Mouse (Mus musculus) large intestine, adult 2 months (tissue): ENCODE data around the gene Cdh24. TPM values are rescaled to one million over a fixed set of nuclear protein-coding genes. Genes with fewer than 3 reads are reported as not detected.
"Not testable (repeated sequence)": the region's sequence is repeated elsewhere in the genome, so short reads cannot be mapped to it uniquely, and the experiment has no call there.

Source experiments
- DNase-seq: peaks from one replicate; pipeline ENCODE4 v3.0.0-alpha.2; 2012; ENCODE audit warnings: low read depth, low spot score
- WGBS: fragments of 180-500 bp; shearing (Covaris S2); methylation state at CpG from one replicate; pipeline ENCODE4 v1.1.7; 2018; 5-methylcytosine and 5-hydroxymethylcytosine counted together
- polyA plus RNA-seq: library from polyadenylated mRNA; depleted of rRNA; stranded (reverse); fragments of >200 nt; gene quantifications from 2 replicates; pipeline ENCODE4 v1.2.3, GENCODE M21; 2012

Gene Cdh24
- polyA plus RNA-seq, 1 experiment = 3.2 TPM

DNA sequence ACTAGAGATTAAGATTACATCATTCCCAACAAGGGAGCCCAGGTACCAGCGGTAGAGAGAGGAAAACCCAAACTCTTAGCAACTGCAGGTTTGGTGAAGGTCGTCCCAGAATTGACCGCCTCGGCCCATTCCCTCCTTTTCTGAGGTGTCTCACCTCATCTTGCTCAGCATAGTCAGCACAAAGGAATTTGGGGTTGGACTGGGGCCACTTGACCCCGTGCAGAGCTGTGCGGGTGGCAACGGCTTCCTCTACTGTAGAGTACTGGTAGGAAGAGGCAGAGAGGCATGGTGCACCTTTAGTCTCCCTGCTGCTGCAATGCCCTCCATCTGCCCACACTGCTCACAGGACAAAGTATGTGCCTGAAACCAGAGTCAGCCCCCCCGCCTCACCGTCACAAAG lies 3.1 kb upstream of the Cdh24 start:
- WGBS = 85% methylated on average over 9 of the region's 9 CpGs
- DNase-seq = no peak

DNA sequence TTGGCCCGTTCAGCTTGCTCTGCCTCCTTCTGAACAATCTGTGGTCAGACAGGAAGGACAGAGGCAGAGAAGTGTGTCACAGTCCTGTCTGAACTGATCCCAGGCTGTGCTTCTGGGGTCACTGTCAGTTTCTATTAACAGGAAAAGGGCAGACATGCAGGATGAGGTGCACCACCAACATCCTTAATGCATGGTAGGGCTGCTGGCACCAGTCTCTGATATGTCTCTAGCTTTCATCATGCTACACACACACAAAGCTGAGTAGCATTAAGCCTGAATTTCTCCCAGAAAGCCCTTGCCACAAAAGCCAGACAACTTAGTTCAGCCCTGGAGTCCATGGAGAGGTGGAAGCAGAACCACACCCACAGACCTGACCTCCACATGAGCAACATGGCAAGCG lies 1.8 kb upstream of the Cdh24 start:
- 84% methylated on average over 2 of the region's 2 CpGs for WGBS
- DNase-seq = no peak

DNA sequence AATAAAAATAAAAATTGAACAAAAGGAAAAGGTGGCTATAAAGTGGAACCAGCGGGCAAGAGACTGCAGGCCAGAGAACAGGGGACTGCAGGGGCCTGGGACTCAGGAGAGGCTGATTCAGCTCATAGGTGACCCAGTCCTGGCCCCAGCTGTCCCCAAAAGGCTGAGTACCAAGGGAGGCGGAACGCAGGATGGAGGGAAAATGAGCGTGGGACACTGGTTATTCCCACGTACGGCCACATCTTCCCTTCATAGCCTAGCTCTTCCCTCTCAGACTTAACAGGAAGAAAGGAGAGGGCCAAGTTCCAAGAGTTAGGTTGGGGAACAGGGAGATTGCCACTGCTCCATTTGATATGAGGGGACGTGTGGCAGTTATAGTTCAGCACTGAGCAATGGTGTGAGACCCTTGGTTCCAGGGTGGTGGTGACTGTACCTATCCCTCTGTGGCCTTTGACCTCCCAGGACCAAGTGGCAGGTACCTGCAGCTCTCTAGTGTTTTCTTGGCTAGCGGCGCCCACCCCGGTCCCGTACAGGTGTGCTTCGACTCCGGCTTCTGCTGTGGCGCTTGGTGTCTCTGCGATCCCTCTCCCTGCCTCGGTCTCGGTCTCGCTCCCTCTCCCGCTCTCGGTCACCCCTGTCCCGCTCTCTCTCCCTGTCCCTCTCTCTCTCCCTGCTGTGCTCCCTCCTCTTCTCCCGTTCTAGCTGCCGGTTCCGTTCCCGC lies 1.2 kb upstream of the Cdh24 start:
- WGBS = 85% methylated on average over 25 of the region's 25 CpGs
- no peak for DNase-seq

GRCm38 (mm10) chr14:54640946-54641304 lies 239 bp downstream of the Cdh24 start, which contains the start of gene Gm17606:
Gene Gm17606, plus strand, starts transcription at chr14:54640952.
- WGBS = 1% methylated on average over 21 of the region's 28 CpGs
- no peak for DNase-seq

- no peak for DNase-seq
- WGBS = 56% methylated on average over 4 of the region's 4 CpGs
Measured at GRCm38 (mm10) chr14:54640121-54640520, 1.0 kb downstream of the Cdh24 start.

DNA sequence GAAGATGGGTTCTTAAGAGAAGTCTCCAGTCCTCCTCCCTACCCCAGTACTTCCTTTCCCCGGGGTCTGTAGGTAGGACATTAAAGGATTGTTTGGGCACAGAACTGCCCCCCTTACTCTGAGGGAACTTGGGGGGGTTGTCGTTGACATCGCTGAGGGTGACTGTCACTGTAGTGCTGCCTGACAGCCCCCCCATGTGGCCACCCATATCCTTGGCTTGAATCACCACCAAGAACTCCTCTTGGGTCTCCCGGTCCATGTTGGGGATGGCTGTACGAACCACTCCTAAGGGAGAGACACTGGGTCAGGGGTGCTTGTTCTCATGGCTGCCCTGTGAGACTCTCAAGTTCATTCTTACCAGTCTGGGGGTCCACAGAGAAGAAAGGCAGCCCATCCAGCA lies 3.0 kb downstream of the Cdh24 start:
- WGBS = 75% methylated on average over 5 of the region's 5 CpGs
- DNase-seq = no peak

DNA sequence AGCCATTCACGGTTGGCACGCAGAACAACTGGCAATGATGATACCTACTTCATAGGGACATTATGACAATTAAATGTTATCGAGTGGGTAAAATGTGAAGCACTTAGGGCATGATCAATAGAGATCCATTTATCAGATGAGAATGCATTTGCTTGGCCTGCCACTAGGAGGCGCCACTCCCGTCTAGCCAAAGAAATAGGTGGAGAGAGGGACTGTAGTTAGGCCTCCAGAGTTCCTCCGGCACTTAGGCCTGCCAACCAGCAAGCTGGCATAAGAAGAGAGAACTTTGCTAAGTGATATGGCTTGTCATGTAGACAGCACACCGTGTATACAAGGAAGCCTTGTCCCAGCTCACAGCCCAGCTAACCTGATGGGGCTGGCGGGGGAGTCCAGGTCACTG lies 4.2 kb downstream of the Cdh24 start:
- 46% methylated on average over 8 of the region's 8 CpGs for WGBS
- DNase-seq = no peak

- DNase-seq = no peak
- WGBS = 71% methylated on average over 4 of the region's 4 CpGs
Measured at GRCm38 (mm10) chr14:54634182-54634581, 7.0 kb downstream of the Cdh24 start.

DNA sequence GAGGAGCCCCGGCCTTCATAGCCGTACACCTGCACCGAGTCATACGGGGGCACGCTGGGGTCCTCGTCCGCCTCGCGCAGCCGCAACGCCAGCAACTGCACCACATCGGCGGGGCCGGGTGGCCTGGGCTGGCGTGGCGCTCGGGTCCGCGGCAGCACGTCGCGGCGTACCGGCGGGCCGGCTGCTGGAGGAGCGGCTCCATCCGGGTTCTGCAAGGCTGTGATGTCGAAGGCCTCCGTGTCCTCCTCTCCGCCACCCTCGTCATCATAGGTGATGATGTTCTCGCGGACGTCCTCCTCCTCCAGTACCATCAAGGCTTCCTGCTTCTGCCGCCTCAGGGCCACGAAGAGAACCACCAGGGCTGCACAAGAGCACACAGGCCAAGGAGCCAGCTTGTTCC lies 8.9 kb downstream of the Cdh24 start:
- DNase-seq = no peak
- 97% methylated on average over 37 of the region's 37 CpGs for WGBS

DNA sequence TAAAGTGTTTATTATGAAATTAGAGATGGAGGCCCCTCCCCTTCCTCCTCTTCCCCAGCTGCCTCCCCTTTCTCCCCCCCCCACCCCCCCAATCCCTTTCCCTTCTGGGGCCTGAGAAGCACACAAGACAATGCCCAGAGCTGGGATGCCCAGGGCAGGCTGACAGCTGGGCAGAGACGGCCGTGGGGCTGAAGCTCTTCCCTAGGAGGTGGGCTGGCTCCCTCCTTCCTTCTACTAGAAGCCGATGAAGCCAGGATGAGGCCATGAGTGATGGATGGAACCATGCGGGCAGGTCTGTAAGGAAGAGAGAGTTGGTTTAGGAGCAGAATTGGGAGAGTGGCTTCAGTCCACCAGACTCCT lies 9.9 kb downstream of the Cdh24 start:
- 85% methylated on average over 4 of the region's 4 CpGs for WGBS
- no peak for DNase-seq

DNA sequence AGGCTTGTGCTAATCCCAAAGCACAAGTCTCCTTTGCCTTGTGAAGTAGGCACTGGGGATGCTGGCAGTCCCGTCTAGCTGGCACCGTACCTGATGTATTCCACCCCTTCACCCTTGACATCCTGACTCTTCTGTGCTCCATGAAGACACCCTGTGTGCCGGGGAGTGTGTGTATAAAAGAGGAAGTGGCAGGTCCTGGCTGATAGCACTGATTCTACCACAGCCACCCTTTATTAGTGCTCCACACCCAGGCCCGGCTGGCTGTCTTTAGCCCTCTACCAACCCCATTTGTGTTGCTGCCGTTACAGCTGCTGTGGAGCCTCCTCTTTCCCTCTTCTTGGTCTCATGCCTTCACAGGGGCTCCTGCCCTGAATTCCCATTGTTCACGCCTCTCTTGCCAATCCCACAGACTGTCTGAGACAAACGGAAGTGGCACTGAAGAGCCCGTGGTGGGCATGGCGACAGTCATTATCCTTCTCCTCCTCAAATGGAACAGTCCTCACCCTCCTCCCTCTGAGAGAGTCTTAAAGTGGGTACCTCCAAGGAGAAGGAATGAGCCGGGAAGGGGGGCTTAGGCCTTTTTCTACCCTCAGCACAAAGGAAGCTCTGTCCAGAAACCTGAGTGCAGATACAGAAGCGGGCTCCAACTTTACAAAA lies 10.5 kb downstream of the Cdh24 start:
- 83% methylated on average over 11 of the region's 11 CpGs for WGBS

DNA sequence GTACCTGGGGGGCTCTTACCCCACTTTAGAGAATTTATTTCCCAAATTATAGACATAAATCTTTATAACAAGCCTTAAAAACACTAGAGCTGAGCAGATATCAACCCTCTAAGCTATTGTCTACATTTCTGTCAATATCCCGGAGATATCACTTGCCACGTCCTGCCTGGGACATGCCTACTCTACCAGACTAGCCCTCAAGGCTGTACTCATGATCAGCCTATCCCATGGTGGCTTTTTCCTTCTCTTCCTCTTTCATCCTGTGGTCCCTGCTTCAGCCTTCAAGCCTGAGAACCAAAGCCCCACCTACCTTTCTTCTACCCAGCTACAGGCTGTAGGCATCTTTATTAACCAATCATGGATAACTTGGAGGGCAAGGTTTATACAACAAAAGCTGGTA lies 11.4 kb downstream of the Cdh24 start:
- DNase-seq = no peak
- WGBS = 89% methylated on average over 2 of the region's 2 CpGs

More for the DNA sequence above, 10.5 kb downstream of the Cdh24 start:
- no peak for DNase-seq

DNA sequence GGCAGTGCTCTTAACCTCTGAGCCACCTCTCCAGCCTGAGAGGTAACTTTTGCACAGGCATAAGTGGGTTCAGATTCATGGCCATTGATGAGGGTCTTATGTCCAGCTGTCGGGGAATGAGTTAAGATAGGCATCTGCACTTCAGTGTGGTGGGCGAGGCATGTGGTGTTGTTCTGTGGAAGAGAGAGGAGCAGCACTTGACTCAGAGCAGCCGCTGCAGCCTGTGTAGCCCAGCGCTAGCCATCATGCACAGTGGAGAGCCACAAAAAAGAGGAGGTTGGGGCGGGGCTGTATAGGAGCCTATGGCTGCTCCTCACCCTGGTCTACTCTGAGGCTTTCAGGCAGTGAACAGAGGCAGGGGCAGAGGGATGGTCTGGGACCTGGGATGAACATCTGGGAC lies 13.1 kb downstream of the Cdh24 start:
- no peak for DNase-seq
- WGBS = 69% methylated on average over 5 of the region's 5 CpGs

- no peak for DNase-seq
- WGBS = 85% methylated on average over 10 of the region's 10 CpGs
Measured at GRCm38 (mm10) chr14:54624976-54625375, 16.2 kb downstream of the Cdh24 start.

GRCm38 (mm10) chr14:54623334-54623733 lies 17.8 kb downstream of the Cdh24 start:
- no peak for DNase-seq
- WGBS = 76% methylated on average over 6 of the region's 6 CpGs

- DNase-seq = no peak
- 95% methylated on average over 1 of the region's 1 CpGs for WGBS
Measured at GRCm38 (mm10) chr14:54621133-54621532, 20.0 kb downstream of the Cdh24 start, which contains the start of gene Psmb11. Gene Psmb11, plus strand, starts transcription at chr14:54621433.

- no peak for DNase-seq
- 1% methylated on average over 25 of the region's 25 CpGs for WGBS
Measured at GRCm38 (mm10) chr14:54617897-54618365, 23.2 kb downstream of the Cdh24 start, which contains the start of gene Psmb5. Gene Psmb5, minus strand, starts transcription at chr14:54618022.

DNA sequence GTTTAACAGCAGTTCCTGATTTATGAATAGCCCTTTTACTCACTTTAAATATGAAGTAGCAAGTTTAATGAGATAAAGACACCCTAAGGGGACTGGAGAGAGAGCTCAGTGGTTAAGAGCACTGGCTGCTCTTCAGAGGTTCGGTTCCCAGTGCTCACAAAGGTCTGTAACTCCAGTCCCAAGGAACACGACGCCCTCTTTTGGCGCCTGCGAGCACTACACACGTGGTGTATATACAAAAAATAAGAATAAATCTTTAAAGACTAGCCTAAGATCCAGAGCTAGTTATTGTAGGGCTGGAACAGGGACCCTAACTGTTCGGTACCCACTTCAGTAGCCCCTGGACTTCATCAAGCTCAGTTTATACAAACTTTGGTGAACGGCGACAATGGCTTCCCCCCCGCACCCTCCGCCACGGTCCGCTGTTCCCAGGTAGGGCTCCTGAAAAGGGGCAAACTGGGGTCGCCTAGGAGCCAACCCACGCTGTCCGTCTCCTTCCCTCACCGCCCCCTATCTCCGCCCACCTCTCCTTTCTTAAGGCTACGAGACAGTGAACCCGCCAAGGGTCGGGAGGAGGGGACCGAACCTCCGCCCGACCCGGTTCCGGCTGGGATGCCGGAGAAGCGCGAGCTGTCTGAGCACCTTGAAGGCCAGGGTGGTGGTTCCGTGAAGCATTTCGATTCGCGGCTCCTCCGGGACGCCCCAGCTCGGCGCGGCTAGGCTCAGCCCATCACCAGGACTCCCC lies 23.8 kb downstream of the Cdh24 start:
- DNase-seq = no peak
- WGBS = 2% methylated on average over 38 of the region's 38 CpGs

- DNase-seq = no peak
- 94% methylated on average over 16 of the region's 16 CpGs for WGBS
Measured at GRCm38 (mm10) chr14:54616226-54616825, 24.8 kb downstream of the Cdh24 start.

DNA sequence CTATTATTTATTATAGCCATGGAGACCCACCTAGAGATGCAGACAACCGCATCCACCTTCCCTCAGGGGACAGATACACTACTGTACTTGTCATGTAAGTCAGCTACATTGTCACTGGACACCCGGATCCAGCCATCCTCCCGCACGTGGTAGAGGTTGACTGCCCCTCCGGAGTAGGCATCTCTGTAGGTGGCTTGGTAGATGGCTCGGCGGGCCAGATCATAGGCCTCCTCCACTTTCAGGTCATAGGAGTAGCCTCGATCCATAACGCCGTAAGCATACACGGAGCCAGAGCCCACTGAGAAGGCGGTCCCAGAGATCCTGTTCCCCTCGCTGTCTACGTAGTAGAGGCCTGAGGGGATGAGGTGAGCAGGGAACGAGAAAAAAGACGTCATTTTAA lies 27.0 kb downstream of the Cdh24 start:
- DNase-seq = not testable (repeated sequence)
- WGBS = 92% methylated on average over 16 of the region's 16 CpGs
